Mouse (Mus musculus) cerebellum, adult 2 months (tissue): Measurements from ENCODE around the gene Rassf6.

Source experiments
- CTCF ChIP-seq: fragments of 200-500 bp; IDR thresholded peaks from 2 replicates; pipeline ENCODE4 v1.5.1; 2011; ENCODE audit warnings: low read depth, mild to moderate bottlenecking, control low read depth, low read length, moderate library complexity, borderline replicate concordance; ENCODE audit not compliant: insufficient read depth
- POLR2A ChIP-seq: fragments of 200-500 bp; IDR thresholded peaks from 2 replicates; pipeline ENCODE4 v1.6.1; 2011; ENCODE audit warnings: low read length, control low read depth, borderline replicate concordance; ENCODE audit not compliant: insufficient read depth

DNA sequence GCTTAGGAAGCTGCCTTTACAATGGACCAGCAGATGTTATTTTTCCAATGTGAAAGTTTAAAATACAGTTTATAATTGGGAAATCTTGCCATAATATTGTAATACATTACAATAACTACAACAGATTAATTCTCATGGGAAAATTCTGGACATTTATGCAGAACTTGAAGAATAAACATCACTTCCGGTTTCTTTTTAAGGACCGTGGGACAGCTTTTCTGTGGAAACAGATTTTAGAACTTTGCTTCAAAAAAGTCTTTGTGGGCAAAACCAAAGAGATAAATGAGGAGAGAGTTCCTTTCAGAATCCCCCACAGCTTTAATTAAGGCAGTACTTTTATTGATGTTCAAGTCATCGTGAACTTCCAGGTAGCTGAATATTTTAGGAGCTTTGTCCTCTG is 5.1 kb upstream of the Rassf6 start:
- TF ChIP-seq CTCF = no peak
- no peak for TF ChIP-seq POLR2A
